ENCODE assay signal across 8 mouse cellular contexts in genomic region chr10:81173132-81173531, GRCm38 (mm10). TPM values are rescaled to one million over a fixed set of nuclear protein-coding genes. Genes with fewer than 3 reads are reported as not detected.
A peak's percentile ranks its signal among the peaks of the same experiment; 100 is the strongest.
DNase-seq lines count a peak whose midpoint lies in the region; ATAC-seq lines count a peak whose summit lies in the region.

No protein-coding gene starts in this region.

- H3K27ac ChIP-seq in hindbrain, embryonic 13.5 days: peak overlapping the region; percentile 98

- no peaks in the 10 kb centered on the region for H3K27me3 ChIP-seq in hindbrain, embryonic 13.5 days

- peak overlapping the region; percentile 58 for H3K9ac ChIP-seq in hindbrain, embryonic 13.5 days

- 3% methylated on average over 21 of the region's 21 CpGs for WGBS in hindbrain, embryonic 13.5 days

- H3K36me3 ChIP-seq in hindbrain, embryonic 13.5 days: peaks cover 8% of the 10 kb centered on the region

- peak overlapping the region; percentile 18; the same call in 1 of the 2 replicates for H3K4me3 ChIP-seq in hindbrain, embryonic 13.5 days

- H3K4me1 ChIP-seq in hindbrain, embryonic 13.5 days (replicated peaks): peaks cover 58% of the 10 kb centered on the region

- DNase-seq in T-cell, adult 2 months (ENCODE audit: low spot score): peak; percentile 85
- DNase-seq in cerebellum, postnatal 10 days: peak; percentile 91 to 92
- DNase-seq in frontal cortex, adult 2 months (ENCODE audit: extremely low spot score in 1 of 2, low spot score in 1 of 2): peak; percentile 69 to 88
- peak; percentile 79 to 82 for DNase-seq in layer of hippocampus, postnatal 36 days
- DNase-seq in lung, postnatal 4 days: peak; percentile 88 to 90
- DNase-seq in retina, postnatal 1 day: peak; percentile 90
- peak; percentile 88 for DNase-seq in thymus, postnatal 25 days

- H3K9me3 ChIP-seq in hindbrain, embryonic 13.5 days: no peaks in the 10 kb centered on the region

- ATAC-seq in hindbrain, embryonic 13.5 days (ENCODE audit: low FRiP score): 0 out of 2 replicates have a peak, but pooled peaks have one; percentile 6

- H3K4me2 ChIP-seq in hindbrain, embryonic 13.5 days: peak overlapping the region; percentile 97

RNA-seq across cellular contexts. Expression of gene Eef2, which starts 3.3 kb away (rescaled TPM):
- 1,035 and 1,113 TPM in 2 replicates for polyA plus RNA-seq in frontal cortex, adult 2 months (2012; rRNA removed)
- 561 and 576 TPM in 2 replicates for polyA plus RNA-seq in hindbrain, embryonic 13.5 days (2015; fragmentation: Nextera tagmentation; extraction: Ambion mirVana)
- 100 to 1,000 TPM; 868 to 892 TPM for total RNA-seq in layer of hippocampus, postnatal 36 days (2021)

RNA-seq across cellular contexts. Expression of gene Pias4, which starts 5.4 kb away (rescaled TPM):
- polyA plus RNA-seq in frontal cortex, adult 2 months (2012; rRNA removed): 25.7 and 27.4 TPM in 2 replicates
- 58.4 and 62.3 TPM in 2 replicates for polyA plus RNA-seq in hindbrain, embryonic 13.5 days (2015; fragmentation: Nextera tagmentation; extraction: Ambion mirVana)
- 10 to 100 TPM; 26.2 to 29.8 TPM for total RNA-seq in layer of hippocampus, postnatal 36 days (2021)

RNA-seq across cellular contexts. Expression of gene Dapk3, which starts 9.7 kb away (rescaled TPM):
- 75.3 and 76.8 TPM in 2 replicates for polyA plus RNA-seq in frontal cortex, adult 2 months (2012; rRNA removed)
- 59.1 and 61.7 TPM in 2 replicates for polyA plus RNA-seq in hindbrain, embryonic 13.5 days (2015; fragmentation: Nextera tagmentation; extraction: Ambion mirVana)
- total RNA-seq in layer of hippocampus, postnatal 36 days (2021): 10 to 100 TPM; 65.6 to 77.8 TPM

RNA-seq across cellular contexts. Expression of gene 4930442H23Rik, which starts 10.5 kb away (rescaled TPM):
- not detected in 2 replicates for polyA plus RNA-seq in frontal cortex, adult 2 months (2012; rRNA removed)
- polyA plus RNA-seq in hindbrain, embryonic 13.5 days (2015; fragmentation: Nextera tagmentation; extraction: Ambion mirVana): 0.13 and 0.26 TPM in 2 replicates
- not detected for total RNA-seq in layer of hippocampus, postnatal 36 days (2021)

RNA-seq across cellular contexts. Expression of gene Nmrk2, which starts 28.7 kb away (rescaled TPM):
- polyA plus RNA-seq in frontal cortex, adult 2 months (2012; rRNA removed): 0.18 and 0.23 TPM in 2 replicates
- 0.09 and 0.10 TPM in 2 replicates for polyA plus RNA-seq in hindbrain, embryonic 13.5 days (2015; fragmentation: Nextera tagmentation; extraction: Ambion mirVana)
- under 1 TPM; 0.20 to 0.25 TPM for total RNA-seq in layer of hippocampus, postnatal 36 days (2021)

Comparison
In these comparisons a context has a peak if more than half of its experiments do, and no peak if none do; other contexts are left out.
1. Peak in every context shown above with its lines: DNase-seq, ATAC-seq, H3K4me3 ChIP-seq and H3K27ac ChIP-seq.